Mouse (Mus musculus): ENCODE results near the gene Itpa.
"Not testable (repeated sequence)": the region's sequence is repeated elsewhere in the genome, so short reads cannot be mapped to it uniquely, and the experiment has no call there.

Gene Itpa

GRCm38 (mm10) chr2:130667559-130667958 lies at the start of gene Itpa:
Gene Itpa, plus strand, starts transcription at chr2:130667610.
- peak; percentile 71 for DNase-seq (ENCODE audit: low read depth, low spot score)

GRCm38 (mm10) chr2:130618972-130619371 lies 48.4 kb upstream of the Itpa start:
- no peak for DNase-seq (ENCODE audit: low read depth, low spot score)

GRCm38 (mm10) chr2:130628424-130628823 lies 39.0 kb upstream of the Itpa start:
- no peak for DNase-seq (ENCODE audit: low read depth, low spot score)

GRCm38 (mm10) chr2:130629080-130629838 lies 38.2 kb upstream of the Itpa start:
- DNase-seq (ENCODE audit: low read depth, low spot score): no peak

GRCm38 (mm10) chr2:130629839-130630203 lies 37.6 kb upstream of the Itpa start, which contains the start of the genes Fastkd5 and Ubox5:
Gene Fastkd5, minus strand, starts transcription at chr2:130630027.
Gene Ubox5, minus strand, starts transcription at chr2:130630038.
- DNase-seq (ENCODE audit: low read depth, low spot score): peak; percentile 75

- DNase-seq (ENCODE audit: low read depth, low spot score): no peak
Observed at GRCm38 (mm10) chr2:130632416-130632815, 35.0 kb upstream of the Itpa start.

GRCm38 (mm10) chr2:130632887-130633675 lies 34.3 kb upstream of the Itpa start:
- DNase-seq (ENCODE audit: low read depth, low spot score): no peak

- DNase-seq (ENCODE audit: low read depth, low spot score): no peak
Observed at GRCm38 (mm10) chr2:130634006-130634738, 33.2 kb upstream of the Itpa start.

- DNase-seq (ENCODE audit: low read depth, low spot score): no peak
Observed at GRCm38 (mm10) chr2:130634739-130635411, 32.5 kb upstream of the Itpa start.

- DNase-seq (ENCODE audit: low read depth, low spot score): no peak
Observed at GRCm38 (mm10) chr2:130635847-130636246, 31.6 kb upstream of the Itpa start.

GRCm38 (mm10) chr2:130638101-130638611 lies 29.3 kb upstream of the Itpa start:
- DNase-seq (ENCODE audit: low read depth, low spot score): no peak

GRCm38 (mm10) chr2:130639276-130639675 lies 28.1 kb upstream of the Itpa start:
- DNase-seq (ENCODE audit: low read depth, low spot score): no peak

GRCm38 (mm10) chr2:130641351-130642025 lies 25.9 kb upstream of the Itpa start:
- DNase-seq (ENCODE audit: low read depth, low spot score): no peak

GRCm38 (mm10) chr2:130642197-130642660 lies 25.2 kb upstream of the Itpa start:
- DNase-seq (ENCODE audit: low read depth, low spot score): no peak

- peak; percentile 74 for DNase-seq (ENCODE audit: low read depth, low spot score)
Observed at GRCm38 (mm10) chr2:130642684-130643369, 24.6 kb upstream of the Itpa start, which contains the start of gene Lzts3. Gene Lzts3, minus strand, starts transcription at chr2:130642803.

- DNase-seq (ENCODE audit: low read depth, low spot score): no peak
Observed at GRCm38 (mm10) chr2:130645198-130645597, 22.2 kb upstream of the Itpa start.

GRCm38 (mm10) chr2:130649028-130649427 lies 18.4 kb upstream of the Itpa start:
- not testable (repeated sequence) for DNase-seq (ENCODE audit: low read depth, low spot score)

GRCm38 (mm10) chr2:130653303-130653702 lies 14.1 kb upstream of the Itpa start:
- no peak for DNase-seq (ENCODE audit: low read depth, low spot score)

GRCm38 (mm10) chr2:130653760-130654159 lies 13.7 kb upstream of the Itpa start:
- DNase-seq (ENCODE audit: low read depth, low spot score): no peak
